Mouse (Mus musculus) cortical plate, adult 2 months (tissue): ENCODE measurements around the gene Hist1h3b.

Source experiments
- CTCF ChIP-seq: fragments of 200-500 bp; IDR thresholded peaks from 2 replicates; pipeline ENCODE4 v1.5.1; 2011; ENCODE audit warnings: mild to moderate bottlenecking, control low read depth, low read length; ENCODE audit not compliant: insufficient read depth; ENCODE audit errors: extremely low read depth
- POLR2A ChIP-seq: fragments of 200-500 bp; IDR thresholded peaks from 2 replicates; pipeline ENCODE4 v1.6.1; 2011; ENCODE audit warnings: mild to moderate bottlenecking, low read length, control low read depth; ENCODE audit not compliant: insufficient read depth; ENCODE audit errors: extremely low read depth

DNA sequence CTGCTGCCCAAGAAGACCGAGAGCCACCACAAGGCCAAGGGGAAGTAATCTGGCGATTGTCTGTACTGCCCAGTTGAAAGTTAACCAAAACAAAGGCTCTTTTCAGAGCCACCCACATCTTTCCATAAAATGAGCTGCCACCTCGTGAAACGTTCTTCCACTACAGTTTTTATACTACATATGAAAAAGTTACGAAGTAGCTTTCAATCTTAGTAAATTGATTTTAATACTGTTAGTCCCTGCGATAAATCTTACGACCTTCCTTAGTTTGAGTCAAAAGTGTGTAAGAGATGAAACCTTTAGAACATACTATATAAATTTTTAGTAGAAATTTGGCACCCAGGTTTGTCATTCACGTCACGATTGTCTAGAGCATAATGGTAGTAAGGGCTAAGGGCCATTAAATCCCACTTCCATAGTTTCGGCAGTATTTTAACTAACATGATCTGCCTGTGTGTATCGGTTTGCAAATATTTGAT, 550 bp upstream of the Hist1h3b start:
- TF ChIP-seq CTCF (no peak), POLR2A (no peak)
